Mouse (Mus musculus) layer of hippocampus, adult 9-10 months (tissue): ENCODE results near the gene Plin4.

ENCODE experiments used
- DNase-seq: peaks from one replicate; pipeline ENCODE4 v3.0.0; 2022; ENCODE audit warnings: low spot score

Plin4 gene

GRCm38 (mm10) chr17:56109219-56110051 lies at the start of gene Plin4:
Gene Plin4, minus strand, starts transcription at chr17:56109803.
- no peak for DNase-seq

GRCm38 (mm10) chr17:56153643-56154042 lies 44.0 kb upstream of the Plin4 start:
- DNase-seq, result no peak

DNA sequence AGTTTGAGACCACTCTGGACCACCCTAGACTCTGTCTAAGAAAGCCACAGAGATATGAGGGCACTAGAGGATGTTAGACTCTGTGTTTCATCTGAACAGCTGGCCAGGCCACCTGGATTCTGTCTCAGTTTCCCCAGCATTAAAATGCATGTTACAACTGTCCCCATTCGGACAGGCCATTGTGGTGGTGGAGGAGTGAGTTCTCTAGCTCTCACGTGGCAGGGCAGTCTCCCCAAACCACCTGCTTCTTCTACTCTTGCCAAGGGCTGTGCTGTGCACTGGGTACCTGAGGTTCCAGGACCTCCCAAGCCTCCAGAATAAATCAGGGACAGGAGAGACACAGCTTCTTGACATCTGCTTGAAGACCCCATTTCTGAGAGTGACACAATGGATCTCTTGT lies 40.3 kb upstream of the Plin4 start:
- no peak for DNase-seq

- no peak for DNase-seq
Measured at GRCm38 (mm10) chr17:56148790-56149618, 39.4 kb upstream of the Plin4 start.

GRCm38 (mm10) chr17:56148280-56148679 lies 38.7 kb upstream of the Plin4 start:
- DNase-seq, result no peak

DNA sequence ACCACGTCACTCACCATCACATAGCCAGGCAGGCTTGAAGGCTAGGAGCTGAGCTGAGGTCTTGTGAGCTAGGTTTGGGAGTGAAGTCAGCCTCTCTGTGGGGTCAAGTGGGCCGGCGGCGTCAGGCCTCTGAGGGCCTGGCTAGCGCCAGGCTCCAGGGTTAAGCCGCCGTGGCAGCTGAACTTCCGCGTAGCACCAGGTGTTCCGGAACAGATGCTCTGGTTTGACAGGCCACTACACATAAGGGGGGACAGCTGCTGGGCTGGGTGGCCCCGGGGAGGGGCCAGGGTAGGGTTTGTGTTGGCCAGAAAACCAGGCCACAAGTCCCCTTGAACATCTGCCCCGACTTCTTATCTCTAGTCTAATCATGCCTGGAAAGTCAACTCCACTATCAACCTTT lies 37.8 kb upstream of the Plin4 start:
- DNase-seq, result no peak

GRCm38 (mm10) chr17:56146131-56146530 lies 36.5 kb upstream of the Plin4 start:
- DNase-seq, result no peak

- DNase-seq, result no peak
Measured at GRCm38 (mm10) chr17:56144546-56144945, 34.9 kb upstream of the Plin4 start.

DNA sequence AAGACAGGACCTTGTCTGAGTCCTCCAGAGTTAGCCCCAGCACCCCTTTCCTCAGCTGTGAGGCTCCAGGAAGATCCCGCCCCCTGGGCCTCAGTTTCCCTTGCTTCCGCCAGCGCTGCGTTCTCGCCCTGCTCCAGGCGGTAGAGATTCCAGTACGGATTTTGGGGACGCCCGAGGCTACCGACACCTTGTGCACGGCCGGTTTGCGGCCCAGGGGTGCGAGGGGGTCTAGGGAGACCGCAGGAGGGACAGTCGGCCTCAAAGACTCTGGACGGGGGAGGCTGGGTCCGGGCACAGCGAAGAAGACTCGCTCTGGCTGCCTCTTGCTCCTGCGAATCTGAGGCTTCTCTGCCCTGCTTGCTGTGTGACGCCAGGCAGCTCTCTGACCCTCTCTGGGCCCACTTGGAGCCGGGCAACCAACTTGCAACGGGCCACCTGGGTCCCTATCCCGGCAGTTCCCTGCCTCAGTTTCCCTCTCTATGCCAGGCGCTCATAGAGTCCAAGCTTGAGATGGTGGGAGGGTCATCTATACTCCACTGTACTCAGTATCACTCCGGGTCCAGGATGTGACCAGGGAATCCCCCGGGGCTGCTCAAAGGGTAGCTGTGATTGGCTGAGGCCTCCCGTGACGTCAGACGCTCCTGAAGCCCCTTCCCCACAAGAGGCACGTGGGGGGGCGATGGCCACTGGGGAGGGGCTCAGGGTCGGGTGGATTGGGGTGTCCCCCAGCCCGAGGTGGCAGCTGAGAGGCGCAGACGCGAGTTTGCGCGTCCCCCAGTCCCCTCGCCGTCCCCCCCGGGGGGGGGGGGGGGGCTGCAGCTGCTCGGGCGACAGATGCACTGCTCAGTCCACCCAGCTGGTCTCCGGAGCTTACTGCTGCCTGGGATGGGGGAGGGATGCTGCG lies 32.4 kb upstream of the Plin4 start:
- no peak for DNase-seq

DNA sequence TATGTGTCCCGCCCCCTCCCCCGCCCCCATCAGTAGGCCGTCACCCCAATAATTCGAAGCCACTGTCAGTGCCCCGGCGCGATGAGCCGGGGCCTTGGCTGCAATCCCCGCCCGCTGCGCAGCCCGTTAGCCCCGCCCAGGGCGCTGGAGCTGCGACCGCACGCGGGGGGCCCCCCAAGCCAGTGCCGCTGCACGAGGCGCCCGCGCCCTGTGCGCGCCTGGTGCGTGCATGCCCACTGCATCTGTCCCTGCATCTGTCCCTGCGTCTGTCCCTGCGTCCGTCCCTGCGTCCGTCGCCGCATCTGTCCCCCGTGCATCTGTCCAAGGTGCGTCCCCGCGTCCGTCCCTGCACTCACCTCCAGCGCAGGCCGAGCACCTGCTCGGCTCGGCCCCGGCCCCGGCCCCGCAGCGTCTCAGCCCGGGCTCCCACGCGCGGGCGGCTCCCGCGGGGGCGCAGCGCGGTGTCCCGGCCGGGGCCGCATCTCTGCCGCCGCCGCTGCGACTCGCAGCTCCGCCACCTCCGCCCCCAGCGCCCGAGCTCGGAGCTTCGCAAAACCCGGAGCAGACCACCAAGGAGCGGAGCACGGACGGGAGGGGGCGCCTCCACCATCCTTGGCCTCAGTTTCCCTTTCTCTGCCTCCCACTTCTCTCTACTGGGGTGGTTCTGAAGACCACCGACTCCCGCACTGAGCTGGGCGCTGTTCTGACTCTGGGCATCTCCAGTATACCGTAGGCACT lies 30.4 kb upstream of the Plin4 start, which contains the start of gene Sema6b:
Sema6b (minus strand) TSS at position 486 of the 738 bp plus-strand sequence.
- no peak for DNase-seq

- DNase-seq, result no peak
Measured at GRCm38 (mm10) chr17:56139355-56139754, 29.8 kb upstream of the Plin4 start.

DNA sequence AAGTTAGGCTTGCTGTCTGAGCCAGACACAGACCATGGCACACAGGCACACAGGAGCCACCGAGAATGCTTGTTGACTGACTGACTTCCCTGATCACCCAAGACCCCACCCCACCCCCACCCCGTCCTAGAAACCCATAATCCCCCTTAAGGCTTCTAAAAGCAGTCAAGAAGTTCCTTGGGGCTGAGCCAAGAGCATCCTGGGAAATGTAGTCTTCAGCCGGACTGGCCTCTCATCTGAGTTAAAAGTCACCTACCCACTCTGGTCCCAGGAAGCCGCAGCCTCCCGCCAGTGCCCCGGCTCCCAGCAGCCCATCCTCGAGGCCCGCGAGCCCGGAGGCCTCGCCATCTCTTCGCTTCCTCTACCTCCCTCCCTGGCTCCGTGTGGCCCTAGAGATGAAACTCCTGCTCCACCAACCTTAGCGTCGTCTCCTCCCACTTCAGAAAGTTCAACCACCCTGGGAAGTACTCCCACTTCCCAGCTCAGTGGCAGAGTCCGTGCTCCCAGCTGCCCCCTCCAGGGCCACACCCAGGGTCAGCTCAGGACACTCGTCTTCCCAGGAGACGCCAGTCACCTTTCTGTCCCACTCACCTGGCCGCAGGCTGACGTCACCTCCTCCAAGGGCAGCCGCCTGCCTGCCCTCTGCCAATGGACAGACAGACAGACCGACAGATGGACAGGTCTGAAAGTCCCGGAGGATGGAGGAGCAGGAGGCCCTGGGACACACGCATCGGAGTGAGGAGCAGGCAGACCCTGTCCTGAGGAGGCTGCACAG lies 28.4 kb upstream of the Plin4 start:
- DNase-seq, result no peak

GRCm38 (mm10) chr17:56136558-56136957 lies 27.0 kb upstream of the Plin4 start:
- DNase-seq, result no peak

DNA sequence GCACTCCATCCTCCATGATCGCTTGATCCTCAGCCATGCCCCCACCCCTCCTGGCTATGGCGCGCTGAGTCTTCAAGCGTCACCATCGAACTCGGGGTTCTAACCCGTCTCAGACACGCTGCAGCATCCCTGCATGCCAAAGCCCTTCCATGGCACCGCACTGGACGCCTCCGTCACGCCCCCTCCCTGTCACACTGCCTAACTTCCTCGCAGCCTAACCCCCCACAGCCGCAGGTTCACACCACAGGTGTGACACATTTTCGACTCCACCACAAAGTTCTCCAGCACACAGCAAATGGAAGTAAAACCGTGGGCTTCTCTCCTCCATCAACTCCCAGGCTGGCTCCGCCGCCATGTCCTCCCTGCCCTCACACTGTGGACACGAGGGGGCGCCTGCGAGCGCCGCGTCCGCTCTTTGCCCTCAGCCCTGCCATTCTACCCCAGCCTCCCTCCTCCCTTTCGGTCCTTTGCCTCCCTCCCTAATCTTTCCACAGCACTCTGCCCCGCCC lies 24.9 kb upstream of the Plin4 start:
- DNase-seq, result no peak

- no peak for DNase-seq
Measured at GRCm38 (mm10) chr17:56133457-56134363, 24.1 kb upstream of the Plin4 start.

- no peak for DNase-seq
Measured at GRCm38 (mm10) chr17:56132661-56133060, 23.1 kb upstream of the Plin4 start.

- no peak for DNase-seq
Measured at GRCm38 (mm10) chr17:56131814-56132213, 22.2 kb upstream of the Plin4 start.

DNA sequence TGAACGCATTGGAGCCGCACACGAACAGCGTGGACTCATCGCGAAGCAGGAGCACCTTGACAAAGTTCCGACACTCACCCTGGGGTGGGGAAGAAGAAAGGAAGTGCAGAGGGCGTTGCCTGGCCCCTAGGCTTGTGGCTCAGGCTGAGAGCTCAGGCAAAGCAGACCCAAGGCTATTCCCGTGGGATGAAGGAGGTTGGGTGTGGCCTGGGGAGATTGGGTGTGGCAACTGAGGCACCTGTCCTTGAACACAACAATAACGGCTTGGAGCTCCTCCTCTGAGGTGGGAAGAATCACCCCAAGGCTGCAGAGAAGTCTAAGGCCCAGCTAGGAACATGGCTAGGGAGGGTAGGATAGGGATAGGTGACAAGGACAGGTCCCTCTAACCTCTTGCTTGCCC lies 21.5 kb upstream of the Plin4 start:
- no peak for DNase-seq

GRCm38 (mm10) chr17:56128246-56128645 lies 18.6 kb upstream of the Plin4 start:
- no peak for DNase-seq
